Mouse (Mus musculus) brown adipose tissue, adult 24 weeks (tissue): ENCODE measurements at regions not wholly inside any gene's neighbourhood (a gene's known extent, or its start where the extent isn't known, plus 50 kb on each side); places are given as distances from the start of the nearest gene placed in this dataset.

Experiments used
- H3K27ac ChIP-seq: fragments of 200-500 bp; replicated peaks from 2 replicates; pipeline ENCODE4 v1.5.1; 2012; ENCODE audit warnings: low read depth, mild to moderate bottlenecking, low read length
- H3K4me1 ChIP-seq: fragments of 200-500 bp; 2 replicates; pipeline ENCODE4 v1.6.1; 2012; ENCODE audit warnings: low read length, mixed read lengths; ENCODE audit not compliant: control insufficient read depth, insufficient read depth, insufficient read length
- H3K4me3 ChIP-seq: fragments of 200-500 bp; 2 replicates; pipeline ENCODE4 v1.5.1; 2012; ENCODE audit warnings: low read depth, mild to moderate bottlenecking, low read length, moderate library complexity; ENCODE audit not compliant: insufficient read depth

- Histone ChIP-seq H3K4me1 (no peaks in the 10 kb centered on the region), H3K27ac (no peak overlapping the region), H3K4me3 (no peak overlapping the region)
Measured at GRCm38 (mm10) chr15:63686954-63687562, 157.9 kb downstream of the Gsdmc2 start.

- Histone ChIP-seq H3K4me1 (no peaks in the 10 kb centered on the region), H3K4me3 (no peak overlapping the region), H3K27ac (no peak overlapping the region)
Measured at GRCm38 (mm10) chr15:63679984-63680925, 164.7 kb downstream of the Gsdmc2 start.

- no peaks in the 10 kb centered on the region for H3K4me1 ChIP-seq
- no peak overlapping the region for H3K27ac ChIP-seq
- no peak overlapping the region for H3K4me3 ChIP-seq
Measured at GRCm38 (mm10) chr15:63678921-63679320, 166.1 kb downstream of the Gsdmc2 start.

- Histone ChIP-seq H3K27ac (no peak overlapping the region), H3K4me3 (no peak overlapping the region), H3K4me1 (no peaks in the 10 kb centered on the region)
Measured at GRCm38 (mm10) chr15:63675491-63676036, 169.4 kb downstream of the Gsdmc2 start.

GRCm38 (mm10) chr15:63674404-63674803 is 170.6 kb downstream of the Gsdmc2 start:
- Histone ChIP-seq H3K4me3 (no peak overlapping the region), H3K27ac (no peak overlapping the region), H3K4me1 (no peaks in the 10 kb centered on the region)

GRCm38 (mm10) chr15:63671081-63671480 is 173.9 kb downstream of the Gsdmc2 start:
- no peaks in the 10 kb centered on the region for H3K4me1 ChIP-seq
- no peak overlapping the region for H3K27ac ChIP-seq
- H3K4me3 ChIP-seq = no peak overlapping the region

GRCm38 (mm10) chr15:63670561-63670960 is 174.4 kb downstream of the Gsdmc2 start:
- no peak overlapping the region for H3K27ac ChIP-seq
- no peaks in the 10 kb centered on the region for H3K4me1 ChIP-seq
- H3K4me3 ChIP-seq = no peak overlapping the region

GRCm38 (mm10) chr15:63667536-63667935 is 177.4 kb downstream of the Gsdmc2 start:
- no peaks in the 10 kb centered on the region for H3K4me1 ChIP-seq
- no peak overlapping the region for H3K4me3 ChIP-seq
- H3K27ac ChIP-seq = no peak overlapping the region

- Histone ChIP-seq H3K4me3 (no peak overlapping the region), H3K27ac (no peak overlapping the region), H3K4me1 (no peaks in the 10 kb centered on the region)
Measured at GRCm38 (mm10) chr15:63665517-63665916, 179.5 kb downstream of the Gsdmc2 start.

- Histone ChIP-seq H3K4me1 (no peaks in the 10 kb centered on the region), H3K4me3 (no peak overlapping the region), H3K27ac (no peak overlapping the region)
Measured at GRCm38 (mm10) chr15:63664877-63665276, 180.1 kb downstream of the Gsdmc2 start.

- Histone ChIP-seq H3K4me1 (no peaks in the 10 kb centered on the region), H3K27ac (no peak overlapping the region)
Measured at GRCm38 (mm10) chr15:63662183-63662582, 182.8 kb downstream of the Gsdmc2 start.

GRCm38 (mm10) chr15:63658031-63658521 is 186.9 kb downstream of the Gsdmc2 start:
- no peaks in the 10 kb centered on the region for H3K4me1 ChIP-seq
- H3K27ac ChIP-seq = no peak overlapping the region
- no peak overlapping the region for H3K4me3 ChIP-seq

More at GRCm38 (mm10) chr15:63662183-63662582, 182.8 kb downstream of the Gsdmc2 start:
- no peak overlapping the region for H3K4me3 ChIP-seq

- Histone ChIP-seq H3K4me1 (no peaks in the 10 kb centered on the region), H3K4me3 (no peak overlapping the region), H3K27ac (no peak overlapping the region)
Measured at GRCm38 (mm10) chr15:63652216-63652961, 192.6 kb downstream of the Gsdmc2 start.

GRCm38 (mm10) chr15:63651120-63651519 is 193.9 kb downstream of the Gsdmc2 start:
- no peak overlapping the region for H3K27ac ChIP-seq
- no peaks in the 10 kb centered on the region for H3K4me1 ChIP-seq

More at GRCm38 (mm10) chr15:63651120-63651519, 193.9 kb downstream of the Gsdmc2 start:
- no peak overlapping the region for H3K4me3 ChIP-seq
